Mouse (Mus musculus) stomach, postnatal 0 days (tissue): ENCODE results near the gene Olfr625-ps1.

ENCODE experiments used
- CTCF ChIP-seq: IDR thresholded peaks from 2 replicates; pipeline ENCODE4 v1.5.1; 2016; ENCODE audit warnings: antibody characterized with exemption, low read depth, mild to moderate bottlenecking, moderate library complexity
- EP300 ChIP-seq: optimal IDR thresholded peaks from 2 replicates; pipeline ENCODE3; 2016; ENCODE audit warnings: antibody characterized with exemption

DNA sequence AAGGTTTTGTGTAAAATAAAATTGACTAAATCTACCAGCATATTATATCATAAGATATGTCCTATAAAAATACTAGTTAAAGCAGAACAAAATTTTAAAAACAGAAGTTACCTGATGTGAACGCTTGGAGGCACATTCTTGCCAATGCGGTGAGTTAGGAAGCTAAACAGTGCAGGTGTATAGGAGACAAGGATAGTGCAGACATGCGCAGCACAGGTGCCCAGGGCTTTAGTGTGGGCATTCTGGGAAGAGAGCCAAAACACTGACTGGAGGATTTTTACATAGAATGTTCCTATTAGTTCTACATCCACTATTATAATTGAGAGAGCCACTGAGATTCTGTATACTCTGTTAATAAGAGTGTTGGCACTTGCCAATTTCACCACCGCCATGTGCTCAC lies 16.9 kb downstream of the Olfr625-ps1 start:
- TF ChIP-seq CTCF (no peak), EP300 (no peak)
